Mouse (Mus musculus): ENCODE data around the gene Ptgds. TPM values are rescaled to one million over a fixed set of nuclear protein-coding genes. Genes with fewer than 3 reads are reported as not detected.

Gene Ptgds
- 1,000 to 10,000 TPM; 1,462 to 1,765 TPM for total RNA-seq (2021)
- long read RNA-seq, experiment 1, transcript Ptgds-203 (7 exons, 775 nt), result minor isoform, 365 of 1,286 reads
- long read RNA-seq, experiment 1, transcript Ptgds-201 (7 exons, 901 nt), result major isoform, 880 of 1,286 reads
- long read RNA-seq, experiment 1, transcript Ptgds-205 (5 exons, 1,327 nt), result minor isoform, 14 of 1,286 reads
- long read RNA-seq, experiment 1, partial matches to known transcripts, result 18 of 1,286 reads
- long read RNA-seq, experiment 1, other reads (novel, unspliced or antisense), result 7 of 1,286 reads
- long read RNA-seq, experiment 2, transcript Ptgds-203 (7 exons, 775 nt), result minor isoform, 509 of 1,864 reads
- long read RNA-seq, experiment 2, transcript Ptgds-205 (5 exons, 1,327 nt), result minor isoform, 33 of 1,864 reads
- long read RNA-seq, experiment 2, transcript Ptgds-204 (6 exons, 645 nt), result minor isoform, 7 of 1,864 reads
- long read RNA-seq, experiment 2, transcript Ptgds-201 (7 exons, 901 nt), result major isoform, 1,234 of 1,864 reads
- long read RNA-seq, experiment 2, partial matches to known transcripts, result 60 of 1,864 reads
- long read RNA-seq, experiment 2, other reads (novel, unspliced or antisense), result 21 of 1,864 reads

DNA sequence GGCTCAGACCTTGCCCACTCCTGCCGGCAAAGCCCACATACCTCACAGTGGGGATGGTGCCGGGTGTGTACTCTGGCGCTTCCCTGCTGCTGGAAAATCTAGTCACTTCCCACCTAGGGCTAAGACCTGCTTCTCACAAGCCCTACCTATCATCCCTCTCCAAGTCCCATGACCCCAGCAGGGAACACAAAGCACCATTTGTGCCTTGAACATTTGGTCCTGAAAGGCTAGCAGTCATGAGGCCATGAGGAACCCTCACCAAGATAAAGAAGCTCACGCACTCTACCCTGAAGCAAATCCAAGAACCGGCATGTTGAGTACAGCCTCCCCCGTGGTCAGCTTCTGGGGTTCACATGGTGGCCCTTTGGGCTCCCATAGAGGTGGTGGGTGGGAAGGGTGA, at the start of gene Ptgds:
TSS of gene Ptgds (minus strand) at position 78 of the 400 bp plus-strand sequence.
- no peak for DNase-seq (ENCODE audit: low spot score in 2 of 2)
- intact Hi-C loops (cut with DNase I), result no loop called here

GRCm38 (mm10) chr2:25509912-25510311, 40.1 kb upstream of the Ptgds start:
- DNase-seq (ENCODE audit: low spot score in 2 of 2), result no peak
- intact Hi-C loops (cut with DNase I), result no loop called here

GRCm38 (mm10) chr2:25506964-25507363, 37.1 kb upstream of the Ptgds start:
- intact Hi-C loops (cut with DNase I), result no loop called here
- DNase-seq (ENCODE audit: low spot score in 2 of 2), result no peak

- intact Hi-C loops (cut with DNase I), result no loop called here
- no peak for DNase-seq (ENCODE audit: low spot score in 2 of 2)
Measured at GRCm38 (mm10) chr2:25505860-25506259, 36.0 kb upstream of the Ptgds start.

DNA sequence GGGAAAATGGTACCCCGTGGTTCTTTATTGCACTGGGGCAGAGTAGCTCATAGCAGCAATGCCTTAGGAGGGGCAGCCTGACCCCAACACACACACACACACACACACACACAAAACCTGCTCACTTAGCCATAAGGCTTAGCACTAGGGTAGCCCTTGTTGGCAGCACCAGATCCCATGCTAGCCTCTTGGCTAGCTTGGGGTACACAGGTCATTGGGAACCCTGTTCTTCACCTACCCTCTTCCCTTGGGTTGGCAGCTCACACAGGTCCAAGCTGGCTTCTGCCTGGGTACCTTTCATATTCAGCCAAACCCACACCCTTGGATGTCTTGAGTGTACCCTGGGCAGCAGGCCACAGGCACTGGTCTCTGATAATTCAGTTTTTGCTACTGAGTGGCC, 35.2 kb upstream of the Ptgds start:
- no peak for DNase-seq (ENCODE audit: low spot score in 2 of 2)
- intact Hi-C loops (cut with DNase I), result no loop called here

- intact Hi-C loops (cut with DNase I), result no loop called here
Measured at GRCm38 (mm10) chr2:25504538-25504937, 34.7 kb upstream of the Ptgds start.

GRCm38 (mm10) chr2:25502726-25503125, 32.9 kb upstream of the Ptgds start:
- intact Hi-C loops (cut with DNase I), result no loop called here

More at GRCm38 (mm10) chr2:25504538-25504937, 34.7 kb upstream of the Ptgds start:
- DNase-seq (ENCODE audit: low spot score in 2 of 2), result no peak

DNA sequence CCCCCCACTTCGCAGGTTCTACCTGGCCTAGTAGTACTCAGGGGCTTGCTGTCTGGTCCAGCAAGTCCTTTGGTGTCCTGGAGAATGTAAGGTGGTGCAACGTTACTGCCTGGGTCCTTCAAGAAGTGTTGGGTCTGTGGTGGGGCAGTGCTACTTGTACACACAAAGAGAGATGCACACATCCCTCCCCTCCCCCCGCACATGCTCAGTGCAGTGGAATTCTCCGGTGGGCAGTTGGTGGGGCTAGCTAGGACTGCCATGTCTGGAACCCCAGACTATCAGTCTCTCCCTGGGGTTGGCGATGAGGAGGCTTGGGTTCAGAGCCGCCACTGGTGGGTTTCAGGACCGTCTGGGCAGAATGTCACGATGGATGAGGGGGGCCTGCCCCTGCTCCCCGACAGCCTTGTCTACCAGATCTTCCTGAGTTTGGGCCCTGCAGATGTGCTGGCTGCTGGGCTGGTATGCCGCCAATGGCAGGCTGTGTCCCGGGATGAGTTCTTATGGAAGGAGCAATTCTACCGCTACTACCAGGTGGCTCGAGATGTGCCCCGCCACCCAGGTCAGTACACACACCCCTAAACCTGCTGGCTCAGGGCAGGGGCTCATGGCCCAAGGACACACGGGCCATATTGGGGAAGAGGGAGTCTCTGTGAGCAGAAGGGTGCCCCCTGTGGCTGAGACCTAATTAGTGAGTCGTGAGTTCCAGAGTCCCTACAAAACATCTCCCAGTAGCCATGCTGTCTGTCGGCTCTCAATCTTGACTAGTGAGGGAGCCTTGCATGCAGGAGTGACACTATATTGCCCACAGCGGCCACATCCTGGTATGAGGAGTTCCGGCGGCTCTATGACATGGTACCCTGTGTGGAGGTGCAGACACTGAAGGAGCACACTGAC, 32.0 kb upstream of the Ptgds start, which contains the start of gene C8g:
TSS of gene C8g (minus strand) at position 127 of the 894 bp plus-strand sequence.
- peak in 1 of 2 experiments; percentile 50 for DNase-seq (ENCODE audit: low spot score in 2 of 2)
- intact Hi-C loops (cut with DNase I), result no loop called here

More at GRCm38 (mm10) chr2:25502726-25503125, 32.9 kb upstream of the Ptgds start:
- DNase-seq (ENCODE audit: low spot score in 2 of 2), result no peak

DNA sequence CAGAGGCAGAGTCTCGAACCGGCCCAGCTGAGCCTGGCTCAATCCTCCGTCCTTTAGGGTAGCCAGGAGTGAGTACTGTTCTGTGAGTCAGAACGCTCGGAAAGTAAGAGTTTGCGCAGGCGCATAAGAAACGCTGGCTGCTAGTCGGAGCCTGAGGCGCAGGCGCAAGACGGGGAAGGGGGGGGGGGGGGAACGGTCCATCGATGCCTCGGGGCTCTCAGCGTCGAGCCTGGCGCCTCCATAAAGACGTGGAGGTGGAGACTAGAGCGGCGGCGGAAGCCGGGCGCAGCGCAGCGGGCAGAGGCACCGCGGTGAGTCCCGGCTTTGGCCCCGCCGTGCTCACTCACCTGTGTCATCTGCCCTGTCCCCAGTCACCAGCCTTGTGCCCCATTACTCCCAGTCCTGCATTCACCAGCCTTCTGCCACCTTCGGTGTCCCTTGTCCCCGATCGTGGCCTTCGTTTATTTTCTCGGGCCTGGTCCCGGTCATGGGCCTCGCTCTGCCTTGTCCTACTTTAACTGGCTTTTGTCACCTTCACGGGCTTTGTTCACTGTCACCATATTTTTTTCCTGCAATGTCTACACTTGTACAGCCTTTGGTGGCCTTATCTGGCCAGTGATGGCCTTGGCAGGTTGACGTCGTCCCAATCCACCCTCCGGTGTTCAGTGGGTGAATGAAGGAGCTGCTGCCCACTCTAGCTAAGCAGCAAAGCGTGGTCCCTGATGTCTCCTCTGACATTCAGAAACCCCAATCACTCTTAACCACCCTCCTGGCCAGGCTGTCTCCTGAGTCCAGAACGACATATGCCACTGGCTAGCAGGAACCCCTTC, 30.9 kb upstream of the Ptgds start, which contains the start of gene Fbxw5:
TSS of gene Fbxw5 (plus strand) at position 175 of the 830 bp plus-strand sequence.
- intact Hi-C loops (cut with DNase I), result no loop called here

DNA sequence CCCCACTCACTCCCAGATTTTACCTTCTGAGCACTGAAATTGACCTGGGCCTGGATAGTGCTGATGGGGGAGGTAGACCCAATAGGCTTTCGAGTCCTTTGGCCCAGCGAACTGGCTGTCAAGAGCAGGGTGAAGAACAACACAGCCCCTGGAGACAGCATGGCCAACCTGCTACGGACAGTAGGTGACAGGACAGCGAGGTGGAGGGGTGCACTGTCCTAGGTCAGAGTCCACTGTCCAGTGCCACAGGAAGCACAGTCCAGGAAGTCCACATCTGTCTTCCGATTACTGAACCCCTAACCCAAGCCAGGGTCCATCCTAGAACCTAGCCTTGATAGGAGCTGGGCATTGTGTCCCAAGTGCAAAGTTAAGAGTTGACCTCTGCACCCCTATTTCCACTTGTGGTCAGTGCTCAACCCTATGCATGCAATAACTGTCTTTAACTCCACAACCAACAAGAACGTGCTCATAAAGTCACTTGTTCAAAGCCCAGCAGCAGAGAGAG, 30.3 kb upstream of the Ptgds start:
- no peak for DNase-seq (ENCODE audit: low spot score in 2 of 2)

More for the DNA sequence above, 30.9 kb upstream of the Ptgds start, which contains the start of gene Fbxw5:
- DNase-seq (ENCODE audit: low spot score in 2 of 2), result peak; percentile 87 to 91

GRCm38 (mm10) chr2:25498622-25499478, 29.0 kb upstream of the Ptgds start:
- no peak for DNase-seq (ENCODE audit: low spot score in 2 of 2)

More for the DNA sequence above, 30.3 kb upstream of the Ptgds start:
- intact Hi-C loops (cut with DNase I), result no loop called here

GRCm38 (mm10) chr2:25497846-25498575, 28.2 kb upstream of the Ptgds start:
- DNase-seq (ENCODE audit: low spot score in 2 of 2), result no peak
- intact Hi-C loops (cut with DNase I), result loop anchor here (5.0 kb wide), 2 partner anchors 36 to 71 kb away; partner anchors contain the start of genes Abca2 and Paxx

More at GRCm38 (mm10) chr2:25498622-25499478, 29.0 kb upstream of the Ptgds start:
- intact Hi-C loops (cut with DNase I), result loop anchor here (5.0 kb wide), 2 partner anchors 37 to 72 kb away; partner anchors contain the start of genes Abca2 and Paxx

DNA sequence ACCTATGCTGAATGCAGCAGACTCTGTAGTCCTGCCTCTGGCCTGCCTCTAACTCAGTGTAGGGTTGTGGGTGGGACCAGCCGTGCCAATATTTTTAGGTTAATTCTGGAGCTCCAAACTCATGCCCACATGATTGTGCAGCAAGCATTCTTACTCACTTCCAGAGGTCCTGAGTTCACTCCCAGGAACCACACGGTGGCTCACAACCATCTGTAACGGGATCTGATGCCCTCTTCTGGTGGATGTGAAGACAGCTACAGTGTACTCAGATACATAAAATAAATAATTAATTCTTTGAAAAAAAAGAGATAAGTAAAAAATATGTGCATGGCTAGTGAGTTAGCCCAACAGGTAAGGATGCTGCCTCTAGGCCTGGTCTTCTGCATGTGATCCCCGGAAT, 26.6 kb upstream of the Ptgds start:
- intact Hi-C loops (cut with DNase I), result loop anchor here (5.0 kb wide), 2 partner anchors 34 to 69 kb away; partner anchors contain the start of genes Abca2 and Paxx

GRCm38 (mm10) chr2:25493476-25493961, 23.7 kb upstream of the Ptgds start, which contains the start of gene Lcn12:
Lcn12 (minus strand) TSS chr2:25493911.
- DNase-seq (ENCODE audit: low spot score in 2 of 2), result no peak
- intact Hi-C loops (cut with DNase I), result no loop called here

More for the DNA sequence above, 26.6 kb upstream of the Ptgds start:
- DNase-seq (ENCODE audit: low spot score in 2 of 2), result peak in 1 of 2 experiments; percentile 43

DNA sequence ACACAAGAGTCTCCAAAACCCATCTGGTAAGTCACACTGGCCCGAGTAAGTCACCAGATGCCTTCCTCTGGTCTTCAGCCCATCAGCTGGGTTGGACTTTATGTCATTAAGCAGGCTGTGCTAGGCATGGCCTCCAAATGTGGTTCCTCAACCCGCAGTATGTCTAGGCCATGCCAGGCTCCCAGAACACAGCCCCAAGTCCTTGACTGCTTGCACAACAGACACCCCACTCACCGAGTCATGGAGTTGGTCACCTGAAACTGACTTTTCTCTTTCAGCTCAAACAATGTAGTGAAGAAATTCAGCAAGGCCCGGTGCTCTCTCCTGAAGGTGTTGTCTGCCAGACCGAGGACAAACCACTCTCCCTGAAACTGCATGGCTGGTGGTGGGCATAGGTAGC, 23.1 kb upstream of the Ptgds start:
- intact Hi-C loops (cut with DNase I), result no loop called here
- no peak for DNase-seq (ENCODE audit: low spot score in 2 of 2)

DNA sequence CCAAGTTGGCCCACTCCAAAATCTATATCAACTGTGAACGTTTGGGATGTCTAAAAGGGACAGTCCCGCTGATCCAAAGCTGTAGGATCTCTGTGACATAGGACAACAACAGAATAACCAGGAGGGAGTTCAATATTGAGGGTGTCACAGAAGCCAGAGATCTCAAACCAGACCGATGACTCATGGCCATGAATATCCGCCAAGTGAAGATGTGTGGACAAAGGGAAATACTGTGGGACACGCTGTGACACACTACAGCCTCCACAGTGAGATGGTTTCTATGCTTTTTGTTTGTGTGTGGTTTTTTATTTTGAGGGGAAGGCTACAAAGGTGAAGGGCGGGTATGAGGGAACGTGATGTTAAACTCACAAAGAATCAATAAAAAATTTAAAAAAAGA, 18.8 kb upstream of the Ptgds start:
- DNase-seq (ENCODE audit: low spot score in 2 of 2), result no peak
- intact Hi-C loops (cut with DNase I), result no loop called here
